Mouse (Mus musculus) liver, embryonic 11.5 days (tissue): ENCODE results near the gene Vps37b. TPM values are rescaled to one million over a fixed set of nuclear protein-coding genes. Genes with fewer than 3 reads are reported as not detected.

ENCODE experiments used
- ATAC-seq: fragments of 200-750 bp; cut with Nextera tagmentation; replicated peaks from 2 replicates; pipeline ENCODE4 v1.8.0; 2017; ENCODE audit warnings: moderate number of reproducible peaks, mild to moderate bottlenecking, moderate TSS enrichment, moderate library complexity; ENCODE audit not compliant: low FRiP score
- DNase-seq: peaks from one replicate; pipeline ENCODE4 v3.0.0-alpha.2; 2017; ENCODE audit warnings: low spot score
- H3K27ac ChIP-seq: fragments of 300-500 bp; sonication (generic); 2 replicates; pipeline ENCODE4 v1.5.1; 2014; ENCODE audit warnings: mild to moderate bottlenecking, low read depth, low read length, control low read depth
- H3K27me3 ChIP-seq: fragments of 300-500 bp; sonication (generic); replicated peaks from 2 replicates; pipeline ENCODE4 v1.6.1; 2014; ENCODE audit warnings: low read length, mixed read lengths; ENCODE audit not compliant: control insufficient read depth, insufficient read depth
- H3K36me3 ChIP-seq: fragments of 300-500 bp; sonication (generic); 2 replicates; pipeline ENCODE4 v1.6.1; 2014; ENCODE audit warnings: mild to moderate bottlenecking, low read length, moderate library complexity, mixed read lengths; ENCODE audit not compliant: control insufficient read depth, insufficient read depth
- H3K4me1 ChIP-seq: fragments of 300-500 bp; sonication (generic); replicated peaks from 2 replicates; pipeline ENCODE4 v1.6.1; 2014; ENCODE audit warnings: low read length, mixed read lengths; ENCODE audit not compliant: control insufficient read depth, insufficient read depth
- H3K4me2 ChIP-seq: fragments of 300-500 bp; sonication (generic); 2 replicates; pipeline ENCODE4 v1.6.1; 2014; ENCODE audit warnings: mild to moderate bottlenecking, control low read depth, moderate library complexity
- H3K4me3 ChIP-seq: fragments of 300-500 bp; sonication (generic); 2 replicates; pipeline ENCODE4 v1.5.1; 2014; ENCODE audit warnings: low read depth, low read length, control low read depth
- H3K9ac ChIP-seq: fragments of 300-500 bp; sonication (generic); 2 replicates; pipeline ENCODE4 v1.6.1; 2014; ENCODE audit warnings: low read depth, low read length, control low read depth
- H3K9me3 ChIP-seq: fragments of 300-500 bp; sonication (generic); 2 replicates; pipeline ENCODE4 v1.6.1; 2016; ENCODE audit warnings: low read length, inconsistent platforms, mixed read lengths; ENCODE audit not compliant: control insufficient read depth
- WGBS: fragments of 180-500 bp; shearing (Covaris S2); extraction: QIAGEN DNeasy Blood & Tissue Kit; methylation state at CpG from one replicate; pipeline ENCODE4 v1.1.7; 2014; 5-methylcytosine and 5-hydroxymethylcytosine counted together
- polyA plus RNA-seq: library from polyadenylated mRNA; unstranded; fragments of >200 nt; fragmentation: Nextera tagmentation; extraction: Ambion mirVana; gene quantifications from 2 replicates; pipeline ENCODE4 v1.2.1, GENCODE M21; 2014

Gene Vps37b
- polyA plus RNA-seq, 1 experiment from 2014 or later = 31.3 TPM

GRCm38 (mm10) chr5:123993263-123994036, 38.6 kb downstream of the Vps37b start:
- no peak overlapping the region for H3K4me2 ChIP-seq
- H3K27me3 ChIP-seq = no peaks in the 10 kb centered on the region; the same call in 1 of the 2 replicates
- no peak for DNase-seq
- ATAC-seq = no peak
- H3K27ac ChIP-seq = no peak overlapping the region
- no peak overlapping the region for H3K4me3 ChIP-seq
- peaks cover 10% of the 10 kb centered on the region for H3K4me1 ChIP-seq
- WGBS = 70% methylated on average over 7 of the region's 7 CpGs
- no peak overlapping the region for H3K9ac ChIP-seq
- H3K36me3 ChIP-seq = peaks cover 2% of the 10 kb centered on the region; the same call in 1 of the 2 replicates
- H3K9me3 ChIP-seq = no peaks in the 10 kb centered on the region

GRCm38 (mm10) chr5:123992794-123993193, 39.3 kb downstream of the Vps37b start:
- peaks cover 6% of the 10 kb centered on the region for H3K4me1 ChIP-seq
- no peaks in the 10 kb centered on the region; the same call in 1 of the 2 replicates for H3K27me3 ChIP-seq
- no peak overlapping the region for H3K4me2 ChIP-seq
- DNase-seq (peak; percentile 65), ATAC-seq (no peak)
- H3K27ac ChIP-seq = no peak overlapping the region
- no peak overlapping the region for H3K9ac ChIP-seq
- H3K4me3 ChIP-seq = no peak overlapping the region
- peaks cover 2% of the 10 kb centered on the region; the same call in 1 of the 2 replicates for H3K36me3 ChIP-seq
- H3K9me3 ChIP-seq = no peaks in the 10 kb centered on the region
- WGBS = 28% methylated on average over 5 of the region's 5 CpGs

- 80% methylated on average over 10 of the region's 10 CpGs for WGBS
- no peak overlapping the region for H3K4me2 ChIP-seq
- DNase-seq = no peak
- no peak for ATAC-seq
- no peak overlapping the region for H3K27ac ChIP-seq
- no peaks in the 10 kb centered on the region for H3K9me3 ChIP-seq
- no peaks in the 10 kb centered on the region; the same call in 1 of the 2 replicates for H3K27me3 ChIP-seq
- H3K36me3 ChIP-seq = peaks cover 2% of the 10 kb centered on the region; the same call in 1 of the 2 replicates
- no peak overlapping the region for H3K4me3 ChIP-seq
- peaks cover 12% of the 10 kb centered on the region for H3K4me1 ChIP-seq
- H3K9ac ChIP-seq = no peak overlapping the region
Observed at GRCm38 (mm10) chr5:123992193-123992637, 39.9 kb downstream of the Vps37b start.

- H3K4me2 ChIP-seq = no peak overlapping the region
- no peak overlapping the region for H3K9ac ChIP-seq
- H3K27me3 ChIP-seq = no peaks in the 10 kb centered on the region
- peaks cover 2% of the 10 kb centered on the region; the same call in 1 of the 2 replicates for H3K36me3 ChIP-seq
- H3K4me1 ChIP-seq = peaks cover 14% of the 10 kb centered on the region
- no peak for ATAC-seq
- no peak overlapping the region for H3K4me3 ChIP-seq
- H3K9me3 ChIP-seq = no peaks in the 10 kb centered on the region
- WGBS = 77% methylated on average over 6 of the region's 6 CpGs
- DNase-seq = no peak
- no peak overlapping the region for H3K27ac ChIP-seq
Observed at GRCm38 (mm10) chr5:123991321-123991720, 40.7 kb downstream of the Vps37b start.

GRCm38 (mm10) chr5:123989941-123990885, 41.9 kb downstream of the Vps37b start:
- Histone ChIP-seq H3K9me3 (no peaks in the 10 kb centered on the region), H3K4me1 (peaks cover 14% of the 10 kb centered on the region), H3K36me3 (peaks cover 2% of the 10 kb centered on the region; the same call in 1 of the 2 replicates), H3K4me3 (no peak overlapping the region), H3K9ac (no peak overlapping the region), H3K27me3 (no peaks in the 10 kb centered on the region), H3K4me2 (no peak overlapping the region), H3K27ac (no peak overlapping the region)
- DNase-seq = no peak
- ATAC-seq = no peak
- WGBS = 77% methylated on average over 20 of the region's 20 CpGs

- Histone ChIP-seq H3K4me1 (peaks cover 17% of the 10 kb centered on the region), H3K9ac (no peak overlapping the region), H3K36me3 (peaks cover 2% of the 10 kb centered on the region; the same call in 1 of the 2 replicates), H3K4me2 (no peak overlapping the region), H3K27me3 (no peaks in the 10 kb centered on the region), H3K27ac (no peak overlapping the region), H3K4me3 (no peak overlapping the region), H3K9me3 (no peaks in the 10 kb centered on the region)
- ATAC-seq = no peak
- 69% methylated on average over 4 of the region's 4 CpGs for WGBS
- DNase-seq = no peak
Observed at GRCm38 (mm10) chr5:123987511-123987910, 44.6 kb downstream of the Vps37b start.

- DNase-seq (no peak), ATAC-seq (no peak)
- no peak overlapping the region for H3K9ac ChIP-seq
- no peaks in the 10 kb centered on the region for H3K9me3 ChIP-seq
- WGBS = 55% methylated on average over 2 of the region's 2 CpGs
- H3K4me3 ChIP-seq = no peak overlapping the region
- no peaks in the 10 kb centered on the region for H3K27me3 ChIP-seq
- H3K27ac ChIP-seq = no peak overlapping the region
- peaks cover 2% of the 10 kb centered on the region; the same call in 1 of the 2 replicates for H3K36me3 ChIP-seq
- no peak overlapping the region for H3K4me2 ChIP-seq
- H3K4me1 ChIP-seq = peaks cover 16% of the 10 kb centered on the region
Observed at GRCm38 (mm10) chr5:123986925-123987324, 45.1 kb downstream of the Vps37b start.

GRCm38 (mm10) chr5:123985434-123985833, 46.6 kb downstream of the Vps37b start:
- 79% methylated on average over 9 of the region's 9 CpGs for WGBS
- Histone ChIP-seq H3K4me3 (no peak overlapping the region), H3K4me1 (peaks cover 16% of the 10 kb centered on the region), H3K27me3 (no peaks in the 10 kb centered on the region), H3K4me2 (no peak overlapping the region), H3K9me3 (no peaks in the 10 kb centered on the region), H3K36me3 (no peaks in the 10 kb centered on the region), H3K27ac (no peak overlapping the region), H3K9ac (no peak overlapping the region)
- DNase-seq = no peak
- no peak for ATAC-seq
